Mouse (Mus musculus): Measurements from ENCODE around the gene Zfp445. TPM values are rescaled to one million over a fixed set of nuclear protein-coding genes. Genes with fewer than 3 reads are reported as not detected.

Gene Zfp445
- 69.5 and 88.0 TPM in 2 replicates for polyA plus RNA-seq (2016; fragmentation: Nextera tagmentation; extraction: Ambion mirVana)

- under 1% methylated on average over 34 of the region's 34 CpGs for WGBS
- Histone ChIP-seq H3K4me1 (peaks cover 20% of the 10 kb centered on the region), H3K9me3 (replicated peaks) (peaks cover 24% of the 10 kb centered on the region), H3K27ac (replicated peaks) (peak within 1 kb of the TSS; percentile 96), H3K36me3 (peaks cover 31% of the 10 kb centered on the region), H3K4me3 (peak within 1 kb of the TSS; percentile 90), H3K27me3 (ENCODE audit: low read depth, poor library complexity, severe bottlenecking) (no peaks in the 10 kb centered on the region)
- DNase-seq (ENCODE audit: low spot score) = peak; percentile 89
Measured at GRCm38 (mm10) chr9:122865697-122866166, at the start of gene Zfp445. Gene Zfp445 (minus strand): TSS chr9:122866006.

GRCm38 (mm10) chr9:122902717-122903535 lies 37.1 kb upstream of the Zfp445 start:
- Histone ChIP-seq H3K27me3 (ENCODE audit: low read depth, poor library complexity, severe bottlenecking) (no peaks in the 10 kb centered on the region), H3K4me1 (peaks cover 14% of the 10 kb centered on the region), H3K9me3 (replicated peaks) (peaks cover 5% of the 10 kb centered on the region; the same call in 1 of the 2 replicates), H3K36me3 (peaks cover 31% of the 10 kb centered on the region), H3K4me3 (peak overlapping the region; percentile 74), H3K27ac (replicated peaks) (peak overlapping the region; percentile 92)
- peak; percentile 87 for DNase-seq (ENCODE audit: low spot score)
- WGBS = 14% methylated on average over 32 of the region's 32 CpGs

GRCm38 (mm10) chr9:122901047-122901446 lies 35.2 kb upstream of the Zfp445 start:
- Histone ChIP-seq H3K4me1 (peaks cover 14% of the 10 kb centered on the region), H3K9me3 (replicated peaks) (peaks cover 7% of the 10 kb centered on the region), H3K4me3 (no peak overlapping the region), H3K36me3 (peaks cover 20% of the 10 kb centered on the region), H3K27me3 (ENCODE audit: low read depth, poor library complexity, severe bottlenecking) (no peaks in the 10 kb centered on the region), H3K27ac (replicated peaks) (no peak overlapping the region)
- 94% methylated on average over 2 of the region's 2 CpGs for WGBS
- DNase-seq (ENCODE audit: low spot score) = no peak

GRCm38 (mm10) chr9:122886372-122887179 lies 20.8 kb upstream of the Zfp445 start:
- peak; percentile 73 for DNase-seq (ENCODE audit: low spot score)
- 7% methylated on average over 54 of the region's 54 CpGs for WGBS
- no peaks in the 10 kb centered on the region; the same call in 1 of the 2 replicates for H3K27me3 ChIP-seq (ENCODE audit: low read depth, poor library complexity, severe bottlenecking)
- peak overlapping the region; percentile 87 for H3K4me3 ChIP-seq
- H3K36me3 ChIP-seq = peaks cover 12% of the 10 kb centered on the region; the same call in 1 of the 2 replicates
- peak overlapping the region; percentile 86 for H3K27ac ChIP-seq (replicated peaks)
- H3K4me1 ChIP-seq = peaks cover 17% of the 10 kb centered on the region
- no peaks in the 10 kb centered on the region for H3K9me3 ChIP-seq (replicated peaks)

GRCm38 (mm10) chr9:122885385-122885784 lies 19.6 kb upstream of the Zfp445 start, which contains the start of gene Zkscan7:
Gene Zkscan7 (plus strand): TSS chr9:122885685.
- WGBS = 88% methylated on average over 3 of the region's 3 CpGs
- peak within 1 kb of the TSS; percentile 86; the same call in 1 of the 2 replicates for H3K27ac ChIP-seq (replicated peaks)

GRCm38 (mm10) chr9:122875145-122875544 lies 9.3 kb upstream of the Zfp445 start:
- no peak for DNase-seq (ENCODE audit: low spot score)
- no peaks in the 10 kb centered on the region for H3K4me1 ChIP-seq
- H3K4me3 ChIP-seq = no peak overlapping the region
- H3K27ac ChIP-seq (replicated peaks) = no peak overlapping the region
- 89% methylated on average over 2 of the region's 2 CpGs for WGBS
- H3K9me3 ChIP-seq (replicated peaks) = no peaks in the 10 kb centered on the region; the same call in 1 of the 2 replicates
- no peaks in the 10 kb centered on the region for H3K27me3 ChIP-seq (ENCODE audit: low read depth, poor library complexity, severe bottlenecking)
- no peaks in the 10 kb centered on the region for H3K36me3 ChIP-seq

More at GRCm38 (mm10) chr9:122885385-122885784, 19.6 kb upstream of the Zfp445 start, which contains the start of gene Zkscan7:
- Histone ChIP-seq H3K4me3 (peak within 1 kb of the TSS; percentile 87), H3K27me3 (ENCODE audit: low read depth, poor library complexity, severe bottlenecking) (no peaks in the 10 kb centered on the region; the same call in 1 of the 2 replicates), H3K36me3 (0 out of 2 replicates have a peak, but pooled peaks cover 6% of the 10 kb centered on the region), H3K9me3 (replicated peaks) (no peaks in the 10 kb centered on the region), H3K4me1 (peaks cover 17% of the 10 kb centered on the region)
- DNase-seq (ENCODE audit: low spot score) = no peak

- 80% methylated on average over 1 of the region's 1 CpGs for WGBS
Measured at GRCm38 (mm10) chr9:122874653-122875052, 8.8 kb upstream of the Zfp445 start.

GRCm38 (mm10) chr9:122872595-122872994 lies 6.8 kb upstream of the Zfp445 start:
- Histone ChIP-seq H3K9me3 (replicated peaks) (no peaks in the 10 kb centered on the region; the same call in 1 of the 2 replicates), H3K27me3 (ENCODE audit: low read depth, poor library complexity, severe bottlenecking) (no peaks in the 10 kb centered on the region), H3K27ac (replicated peaks) (no peak overlapping the region), H3K4me1 (no peaks in the 10 kb centered on the region), H3K4me3 (no peak overlapping the region), H3K36me3 (no peaks in the 10 kb centered on the region)
- 96% methylated on average over 4 of the region's 4 CpGs for WGBS
- DNase-seq (ENCODE audit: low spot score) = no peak

More at GRCm38 (mm10) chr9:122874653-122875052, 8.8 kb upstream of the Zfp445 start:
- H3K4me1 ChIP-seq = no peaks in the 10 kb centered on the region
- H3K27me3 ChIP-seq (ENCODE audit: low read depth, poor library complexity, severe bottlenecking) = no peaks in the 10 kb centered on the region
- DNase-seq (ENCODE audit: low spot score) = no peak
- no peaks in the 10 kb centered on the region for H3K36me3 ChIP-seq
- no peak overlapping the region for H3K27ac ChIP-seq (replicated peaks)
- H3K9me3 ChIP-seq (replicated peaks) = no peaks in the 10 kb centered on the region; the same call in 1 of the 2 replicates
- H3K4me3 ChIP-seq = no peak overlapping the region

- 87% methylated on average over 4 of the region's 4 CpGs for WGBS
- no peak for DNase-seq (ENCODE audit: low spot score)
- H3K4me1 ChIP-seq = peaks cover 20% of the 10 kb centered on the region
- no peaks in the 10 kb centered on the region for H3K27me3 ChIP-seq (ENCODE audit: low read depth, poor library complexity, severe bottlenecking)
- peaks cover 27% of the 10 kb centered on the region for H3K36me3 ChIP-seq
- peak overlapping the region; percentile 96 for H3K27ac ChIP-seq (replicated peaks)
- peak overlapping the region; percentile 90 for H3K4me3 ChIP-seq
- H3K9me3 ChIP-seq (replicated peaks) = peaks cover 20% of the 10 kb centered on the region
Measured at GRCm38 (mm10) chr9:122866192-122866591, 386 bp upstream of the Zfp445 start.

GRCm38 (mm10) chr9:122864848-122865247 lies 958 bp downstream of the Zfp445 start:
- Histone ChIP-seq H3K4me1 (peaks cover 20% of the 10 kb centered on the region), H3K27ac (replicated peaks) (0 out of 2 replicates have a peak overlapping the region, but pooled peaks have one; percentile 96), H3K36me3 (peaks cover 40% of the 10 kb centered on the region), H3K4me3 (peak overlapping the region; percentile 90), H3K27me3 (ENCODE audit: low read depth, poor library complexity, severe bottlenecking) (no peaks in the 10 kb centered on the region), H3K9me3 (replicated peaks) (peaks cover 33% of the 10 kb centered on the region)
- no peak for DNase-seq (ENCODE audit: low spot score)
- WGBS = 69% methylated on average over 3 of the region's 3 CpGs

GRCm38 (mm10) chr9:122863731-122864130 lies 2.1 kb downstream of the Zfp445 start:
- Histone ChIP-seq H3K9me3 (replicated peaks) (peaks cover 43% of the 10 kb centered on the region), H3K27me3 (ENCODE audit: low read depth, poor library complexity, severe bottlenecking) (no peaks in the 10 kb centered on the region), H3K27ac (replicated peaks) (no peak overlapping the region), H3K36me3 (peaks cover 51% of the 10 kb centered on the region), H3K4me1 (peaks cover 20% of the 10 kb centered on the region), H3K4me3 (peak overlapping the region; percentile 90; the same call in 1 of the 2 replicates)
- no peak for DNase-seq (ENCODE audit: low spot score)
- 91% methylated on average over 2 of the region's 2 CpGs for WGBS

GRCm38 (mm10) chr9:122860752-122861151 lies 5.1 kb downstream of the Zfp445 start:
- DNase-seq (ENCODE audit: low spot score) = no peak
- peaks cover 16% of the 10 kb centered on the region for H3K4me1 ChIP-seq
- H3K4me3 ChIP-seq = no peak overlapping the region
- H3K27me3 ChIP-seq (ENCODE audit: low read depth, poor library complexity, severe bottlenecking) = no peaks in the 10 kb centered on the region
- H3K27ac ChIP-seq (replicated peaks) = no peak overlapping the region
- peaks cover 81% of the 10 kb centered on the region for H3K36me3 ChIP-seq
- peaks cover 39% of the 10 kb centered on the region for H3K9me3 ChIP-seq (replicated peaks)

All from midbrain, embryonic 10.5 days (tissue).